Mouse (Mus musculus) brain, embryonic 14.5 days (tissue): ENCODE measurements around the gene Sgo2b.

Source experiments
- CTCF ChIP-seq: fragments of 200-500 bp; IDR thresholded peaks from 2 replicates; pipeline ENCODE4 v1.5.1; 2012; ENCODE audit warnings: inconsistent platforms, mild to moderate bottlenecking, moderate library complexity, borderline replicate concordance; ENCODE audit not compliant: insufficient read depth, insufficient read length; ENCODE audit errors: extremely low read depth
- POLR2A ChIP-seq: fragments of 200-500 bp; IDR thresholded peaks from 2 replicates; pipeline ENCODE4 v1.6.1; 2012; ENCODE audit warnings: mild to moderate bottlenecking, inconsistent platforms, borderline replicate concordance; ENCODE audit not compliant: poor library complexity, insufficient read depth, insufficient read length, severe bottlenecking; ENCODE audit errors: extremely low read depth

DNA sequence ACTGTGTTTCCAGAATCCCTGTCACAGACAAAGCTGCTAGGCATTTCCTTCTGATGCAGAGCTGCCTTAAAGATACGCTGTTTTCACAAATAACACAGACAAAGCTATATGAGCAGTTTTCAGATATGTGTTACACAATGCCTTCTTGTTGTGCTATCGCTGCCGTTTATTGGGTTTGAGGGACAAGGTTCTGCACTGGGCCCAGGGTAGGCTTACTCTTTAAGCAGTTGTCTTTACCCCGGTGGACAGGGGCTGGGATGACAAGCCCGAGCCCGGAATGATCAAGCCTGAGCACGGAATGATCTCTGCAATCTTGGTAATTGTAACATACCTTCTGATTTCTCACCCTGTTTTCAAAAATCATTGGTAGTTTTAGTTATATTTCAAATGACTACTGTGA is 75.1 kb downstream of the Sgo2b start:
- TF ChIP-seq CTCF (no peak), POLR2A (no peak)
